Mouse (Mus musculus) liver, adult 2 months (tissue): Measurements from ENCODE around the gene Doc2b.

Experiments
- CTCF ChIP-seq: fragments of 200-500 bp; IDR thresholded peaks from 2 replicates; pipeline ENCODE4 v1.5.1; 2011; ENCODE audit warnings: low read depth, low read length, control low read depth
- POLR2A ChIP-seq: fragments of 200-500 bp; IDR thresholded peaks from 2 replicates; pipeline ENCODE4 v1.6.1; 2011; ENCODE audit warnings: low read length, control low read depth; ENCODE audit not compliant: insufficient read depth; ENCODE audit errors: extremely low read depth

DNA sequence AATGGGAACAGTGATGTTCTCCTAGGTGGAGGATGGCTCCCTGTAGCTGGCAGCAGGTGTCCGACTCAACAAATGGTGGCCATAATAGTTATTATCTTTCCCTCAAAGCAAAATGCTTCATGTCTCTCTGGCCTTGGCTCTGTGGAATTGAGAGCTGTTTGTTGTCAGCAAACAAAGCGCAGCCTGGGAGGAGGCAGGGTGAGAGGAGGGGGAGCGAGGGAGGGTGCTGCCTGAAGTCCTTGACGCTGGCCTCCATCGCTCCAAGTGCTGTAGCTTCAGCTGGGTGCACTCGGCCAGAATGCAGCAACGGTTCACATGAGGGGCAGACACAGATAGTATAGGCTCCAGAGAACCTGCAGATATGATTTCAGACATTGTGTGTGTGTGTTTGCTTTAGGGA, 27.7 kb upstream of the Doc2b start:
- TF ChIP-seq CTCF (no peak), POLR2A (no peak)
